Mouse (Mus musculus) liver, postnatal 0 days (tissue): ENCODE measurements around the gene Itga3. TPM values are rescaled to one million over a fixed set of nuclear protein-coding genes. Genes with fewer than 3 reads are reported as not detected.

Experiments used
- ATAC-seq: fragments of 200-750 bp; cut with Nextera tagmentation; 2 replicates; pipeline ENCODE4 v1.8.0; 2017; ENCODE audit warnings: mild to moderate bottlenecking, moderate library complexity
- DNase-seq: peaks from one replicate; pipeline ENCODE4 v3.0.0-alpha.2; 2016
- H3K27ac ChIP-seq: fragments of 300-500 bp; sonication (generic); 2 replicates; pipeline ENCODE4 v1.5.1; 2014; ENCODE audit warnings: antibody characterized with exemption, moderate library complexity, mild to moderate bottlenecking, low read depth
- H3K27me3 ChIP-seq: fragments of 300-500 bp; sonication (generic); 2 replicates; pipeline ENCODE4 v1.6.1; 2014; ENCODE audit warnings: low read length, control low read depth, mixed read lengths; ENCODE audit not compliant: insufficient read depth
- H3K36me3 ChIP-seq: fragments of 300-500 bp; sonication (generic); replicated peaks from 2 replicates; pipeline ENCODE4 v1.6.1; 2014; ENCODE audit warnings: mild to moderate bottlenecking, control low read depth, low read length, moderate library complexity, mixed read lengths; ENCODE audit not compliant: insufficient read depth
- H3K4me1 ChIP-seq: fragments of 300-500 bp; sonication (generic); 2 replicates; pipeline ENCODE4 v1.6.1; 2014; ENCODE audit warnings: antibody characterized with exemption, mild to moderate bottlenecking, control low read depth; ENCODE audit not compliant: insufficient read depth
- H3K4me2 ChIP-seq: fragments of 300-500 bp; sonication (generic); 2 replicates; pipeline ENCODE4 v1.6.1; 2014; ENCODE audit warnings: low read depth, mild to moderate bottlenecking, low read length, moderate library complexity, mixed read lengths
- H3K4me3 ChIP-seq: fragments of 300-500 bp; sonication (generic); 2 replicates; pipeline ENCODE4 v1.5.1; 2014; ENCODE audit warnings: low read depth, low read length
- H3K9ac ChIP-seq: fragments of 300-500 bp; sonication (generic); replicated peaks from 2 replicates; pipeline ENCODE4 v1.6.1; 2014; ENCODE audit warnings: mild to moderate bottlenecking, moderate library complexity
- H3K9me3 ChIP-seq: fragments of 300-500 bp; sonication (generic); 2 replicates; pipeline ENCODE4 v1.6.1; 2016; ENCODE audit warnings: mild to moderate bottlenecking, control low read depth, low read length, mixed read lengths
- CTCF ChIP-seq: sonication (generic); IDR thresholded peaks from 2 replicates; pipeline ENCODE4 v1.5.1; 2016; ENCODE audit warnings: antibody characterized with exemption, low read depth
- EP300 ChIP-seq: IDR thresholded peaks from 2 replicates; pipeline ENCODE4 v1.6.1; 2016; ENCODE audit warnings: antibody characterized with exemption, low read depth, mild to moderate bottlenecking
- WGBS: fragments of 180-500 bp; shearing (Covaris S2); extraction: QIAGEN DNeasy Blood & Tissue Kit; methylation state at CpG from one replicate; pipeline ENCODE4 v1.1.7; 2014; ENCODE audit not compliant: insufficient replicate concordance; 5-methylcytosine and 5-hydroxymethylcytosine counted together
- polyA plus RNA-seq: library from polyadenylated mRNA; unstranded; fragments of >200 nt; fragmentation: Nextera tagmentation; extraction: Ambion mirVana; gene quantifications from 2 replicates; pipeline ENCODE4 v1.2.1, GENCODE M21; 2015

Gene Itga3
- 0.97 and 1.0 TPM in 2 replicates for polyA plus RNA-seq

DNA sequence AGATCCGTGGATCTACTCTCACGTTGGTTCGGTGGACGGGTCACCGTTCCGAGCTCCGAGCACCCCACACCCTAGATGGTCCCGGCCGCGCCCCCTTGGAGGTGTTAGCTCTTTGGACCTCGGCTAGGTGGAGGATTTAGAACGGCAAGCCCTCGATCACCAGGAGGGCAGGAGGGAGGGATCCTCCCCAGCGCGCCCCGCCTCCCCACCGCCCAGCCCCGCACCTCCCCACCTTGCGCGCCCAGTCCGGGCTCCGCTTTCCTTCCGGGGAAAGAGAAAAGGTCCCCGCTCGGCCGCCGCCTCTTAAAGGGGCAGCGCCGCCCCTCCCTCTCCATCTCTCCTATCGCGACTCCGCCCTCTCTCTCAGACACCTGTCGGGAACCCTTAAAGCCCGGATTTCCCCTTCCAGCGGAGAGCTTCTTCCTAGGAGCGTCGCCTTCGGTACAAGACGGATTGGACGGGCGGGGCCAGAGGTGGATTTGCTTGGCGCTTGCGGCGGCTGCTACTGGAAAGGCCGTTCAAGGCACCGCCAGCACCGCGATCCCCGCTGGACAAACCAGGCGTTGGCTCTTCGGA is at the start of gene Itga3:
Itga3 (minus strand) TSS at position 266 of the 576 bp plus-strand sequence.
- Histone ChIP-seq H3K27ac (peak within 1 kb of the TSS; percentile 44), H3K4me3 (peak within 1 kb of the TSS; percentile 50), H3K27me3 (peaks cover 39% of the 10 kb centered on the region), H3K9me3 (no peaks in the 10 kb centered on the region), H3K9ac (peak within 1 kb of the TSS; percentile 41), H3K4me1 (peaks cover 14% of the 10 kb centered on the region; the same call in 1 of the 2 replicates), H3K36me3 (no peaks in the 10 kb centered on the region), H3K4me2 (peak within 1 kb of the TSS; percentile 65)
- 1% methylated on average over 45 of the region's 51 CpGs for WGBS
- ATAC-seq (peak; percentile 83), DNase-seq (peak; percentile 70)
- TF ChIP-seq EP300 (no peak), CTCF (no peak)

- H3K9ac ChIP-seq = no peak overlapping the region
- ATAC-seq (no peak), DNase-seq (no peak)
- H3K9me3 ChIP-seq = no peaks in the 10 kb centered on the region
- no peak overlapping the region for H3K27ac ChIP-seq
- H3K27me3 ChIP-seq = peaks cover 70% of the 10 kb centered on the region
- H3K4me2 ChIP-seq = no peak overlapping the region
- H3K4me3 ChIP-seq = no peak overlapping the region
- no peaks in the 10 kb centered on the region for H3K36me3 ChIP-seq
- H3K4me1 ChIP-seq = no peaks in the 10 kb centered on the region
- WGBS = 39% methylated on average over 7 of the region's 7 CpGs
- TF ChIP-seq EP300 = no peak
- TF ChIP-seq CTCF = no peak
Measured at GRCm38 (mm10) chr11:95125366-95125948, 48.9 kb upstream of the Itga3 start.

GRCm38 (mm10) chr11:95122100-95122489 is 45.5 kb upstream of the Itga3 start:
- no peak for TF ChIP-seq CTCF
- no peak for TF ChIP-seq EP300
- Histone ChIP-seq H3K4me2 (no peak overlapping the region), H3K27me3 (peaks cover 85% of the 10 kb centered on the region), H3K4me1 (no peaks in the 10 kb centered on the region), H3K27ac (no peak overlapping the region), H3K9ac (no peak overlapping the region), H3K36me3 (no peaks in the 10 kb centered on the region), H3K4me3 (no peak overlapping the region), H3K9me3 (no peaks in the 10 kb centered on the region)
- DNase-seq (no peak), ATAC-seq (no peak)
- WGBS = 37% methylated on average over 6 of the region's 6 CpGs

DNA sequence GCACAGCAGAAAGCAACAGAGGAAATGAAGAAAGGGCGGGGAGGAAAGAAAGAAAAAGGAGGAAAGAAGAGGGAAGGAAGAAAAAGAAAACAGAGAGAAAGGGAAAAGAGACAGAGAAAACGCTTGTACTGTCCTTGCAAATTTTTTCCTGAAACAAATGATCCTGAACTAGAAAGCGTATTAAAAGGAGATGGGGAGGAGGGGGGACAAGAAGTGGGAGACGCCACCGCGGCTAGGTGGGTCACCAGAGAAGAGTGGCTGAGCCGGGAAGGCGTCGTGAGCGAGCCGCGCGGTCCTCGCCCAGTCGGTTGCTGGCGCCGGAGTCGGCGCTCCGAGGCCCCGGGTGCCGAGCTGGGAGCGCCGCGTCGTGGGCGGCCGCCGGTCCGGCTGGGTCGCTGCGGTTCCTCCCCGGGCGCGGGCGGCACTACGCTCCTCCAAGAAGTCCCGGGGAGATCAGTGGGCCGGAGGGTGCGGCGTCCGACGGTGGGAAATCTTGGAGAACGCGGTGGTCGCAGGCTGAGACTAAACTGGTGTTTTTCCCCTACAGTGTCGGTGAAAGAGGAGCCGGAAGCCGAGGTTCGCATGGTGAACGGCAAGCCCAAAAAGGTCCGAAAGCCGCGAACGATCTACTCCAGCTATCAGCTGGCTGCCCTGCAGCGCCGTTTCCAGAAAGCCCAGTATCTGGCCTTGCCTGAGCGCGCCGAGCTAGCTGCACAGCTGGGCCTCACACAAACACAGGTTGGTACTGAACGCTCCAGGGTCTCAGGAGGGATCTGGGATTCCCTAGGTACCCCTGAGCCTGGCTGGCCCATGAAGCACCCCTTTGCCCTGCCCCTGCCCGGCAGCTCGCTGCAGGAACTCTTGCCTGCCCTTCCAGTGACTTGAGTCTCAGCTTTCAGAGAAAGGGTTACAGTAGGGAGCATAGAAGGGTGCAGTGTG is 44.8 kb upstream of the Itga3 start:
- H3K9me3 ChIP-seq = no peaks in the 10 kb centered on the region
- H3K27ac ChIP-seq = no peak overlapping the region
- peaks cover 83% of the 10 kb centered on the region for H3K27me3 ChIP-seq
- H3K4me2 ChIP-seq = peak overlapping the region; percentile 13; the same call in 1 of the 2 replicates
- no peaks in the 10 kb centered on the region for H3K36me3 ChIP-seq
- DNase-seq = no peak
- TF ChIP-seq EP300 = no peak
- TF ChIP-seq CTCF = no peak
- no peaks in the 10 kb centered on the region for H3K4me1 ChIP-seq
- H3K9ac ChIP-seq = no peak overlapping the region
- peak overlapping the region; percentile 10; the same call in 1 of the 2 replicates for H3K4me3 ChIP-seq
- no peak for ATAC-seq
- 2% methylated on average over 61 of the region's 63 CpGs for WGBS

- H3K9me3 ChIP-seq = no peaks in the 10 kb centered on the region
- no peaks in the 10 kb centered on the region for H3K36me3 ChIP-seq
- WGBS = 3% methylated on average over 21 of the region's 21 CpGs
- H3K27me3 ChIP-seq = peaks cover 82% of the 10 kb centered on the region
- ATAC-seq (no peak), DNase-seq (no peak)
- H3K9ac ChIP-seq = no peak overlapping the region
- H3K4me2 ChIP-seq = no peak overlapping the region
- no peak overlapping the region for H3K27ac ChIP-seq
- no peak for TF ChIP-seq EP300
- TF ChIP-seq CTCF = no peak
- H3K4me1 ChIP-seq = no peaks in the 10 kb centered on the region
- H3K4me3 ChIP-seq = no peak overlapping the region
Measured at GRCm38 (mm10) chr11:95120633-95121020, 44.0 kb upstream of the Itga3 start.
